8 mouse cellular contexts compared by ENCODE assay signal in genomic region chr5:32458408-32459143, GRCm38 (mm10). TPM values are rescaled to one million over a fixed set of nuclear protein-coding genes. Genes with fewer than 3 reads are reported as not detected.
A peak's percentile ranks its signal among the peaks of the same experiment; 100 is the strongest.
DNase-seq lines count a peak whose midpoint lies in the region; ATAC-seq and TF ChIP-seq lines count a peak whose summit lies in the region.

Gene Ppp1cb, plus strand, starts transcription at chr5:32458843.

- no peak; the same call in 1 of the 2 replicates for TF ChIP-seq EP300 in CH12.LX (IDR thresholded peaks at IDR 0.05; ENCODE audit: low read length)

- no peak for TF ChIP-seq CTCF in CH12.LX (conservative IDR thresholded peaks at IDR 0.05 in 1 of 2, IDR thresholded peaks at IDR 0.05 in 1 of 2; ENCODE audit: low read depth in 2 of 2, low read length in 2 of 2)

- H3K4me2 ChIP-seq in CH12.LX (ENCODE audit: insufficient read depth, low read depth, poor library complexity, severe bottlenecking), result peak within 1 kb of the TSS; percentile 83
- H3K4me2 ChIP-seq in forebrain, embryonic 11.5 days (ENCODE audit: low read depth, low read length, severe bottlenecking), result peak within 1 kb of the TSS; percentile 57
- H3K4me2 ChIP-seq in heart, embryonic 16.5 days (ENCODE audit: low read depth, low read length), result peak within 1 kb of the TSS; percentile 67
- H3K4me2 ChIP-seq in liver, embryonic 15.5 days, result peak within 1 kb of the TSS; percentile 75
- peak within 1 kb of the TSS; percentile 67 for H3K4me2 ChIP-seq in neural tube, embryonic 12.5 days (replicated peaks)

- peak within 1 kb of the TSS; percentile 83 to 99 (median 98) for H3K4me3 ChIP-seq in CH12.LX (replicated peaks in 1 of 3; ENCODE audit: low read depth in 2 of 3, low read length in 2 of 3, poor library complexity in 1 of 3)
- peak within 1 kb of the TSS; percentile 96 for H3K4me3 ChIP-seq in forebrain, embryonic 11.5 days (ENCODE audit: low read depth, low read length)
- H3K4me3 ChIP-seq in heart, embryonic 16.5 days (ENCODE audit: low read length), result peak within 1 kb of the TSS; percentile 93
- H3K4me3 ChIP-seq in liver, embryonic 15.5 days (replicated peaks), result peak within 1 kb of the TSS; percentile 85
- H3K4me3 ChIP-seq in neural tube, embryonic 12.5 days, result peak within 1 kb of the TSS; percentile 96

- 1% methylated on average over 46 of the region's 54 CpGs for WGBS in forebrain, embryonic 11.5 days
- 1% methylated on average over 49 of the region's 54 CpGs for WGBS in heart, embryonic 16.5 days
- WGBS in liver, embryonic 15.5 days (ENCODE audit: insufficient replicate concordance), result 2% methylated on average over 54 of the region's 54 CpGs
- 1% methylated on average over 46 of the region's 54 CpGs for WGBS in neural tube, embryonic 12.5 days

- H3K9ac ChIP-seq in CH12.LX (ENCODE audit: insufficient read depth, low read depth), result peak within 1 kb of the TSS; percentile 97
- H3K9ac ChIP-seq in forebrain, embryonic 11.5 days (ENCODE audit: low read length), result peak within 1 kb of the TSS; percentile 98
- H3K9ac ChIP-seq in heart, embryonic 16.5 days (ENCODE audit: low read length), result peak within 1 kb of the TSS; percentile 97
- H3K9ac ChIP-seq in liver, embryonic 15.5 days, result peak within 1 kb of the TSS; percentile 99
- H3K9ac ChIP-seq in neural tube, embryonic 12.5 days, result peak within 1 kb of the TSS; percentile 99

- H3K27ac ChIP-seq in CH12.LX (ENCODE audit: insufficient read depth, low read depth), result peak within 1 kb of the TSS; percentile 48
- peak within 1 kb of the TSS; percentile 99 for H3K27ac ChIP-seq in forebrain, embryonic 11.5 days (ENCODE audit: low read depth, low read length)
- peak within 1 kb of the TSS; percentile 98 for H3K27ac ChIP-seq in heart, embryonic 16.5 days (ENCODE audit: low read length)
- H3K27ac ChIP-seq in liver, embryonic 15.5 days (replicated peaks), result peak within 1 kb of the TSS; percentile 99
- H3K27ac ChIP-seq in neural tube, embryonic 12.5 days, result peak within 1 kb of the TSS; percentile 99

- peak; percentile 91 for TF ChIP-seq POLR2A in CH12.LX (IDR thresholded peaks at IDR 0.05; ENCODE audit: low read depth, low read length)

- H3K4me1 ChIP-seq in CH12.LX (ENCODE audit: control insufficient read depth in 1 of 2, insufficient read depth in 2 of 2), result peaks cover 0 to 30% of the 10 kb centered on the region in 2 experiments; a peak in 2 of 4 replicates
- peaks cover 5% of the 10 kb centered on the region; the same call in 1 of the 2 replicates for H3K4me1 ChIP-seq in forebrain, embryonic 11.5 days (replicated peaks; ENCODE audit: control insufficient read depth, insufficient read depth, low read length)
- peaks cover 21% of the 10 kb centered on the region for H3K4me1 ChIP-seq in heart, embryonic 16.5 days (ENCODE audit: control insufficient read depth, insufficient read depth, low read length)
- H3K4me1 ChIP-seq in liver, embryonic 15.5 days (replicated peaks), result peaks cover 33% of the 10 kb centered on the region
- peaks cover 10% of the 10 kb centered on the region; the same call in 1 of the 2 replicates for H3K4me1 ChIP-seq in neural tube, embryonic 12.5 days

- dilution Hi-C loops in CH12.LX (cut with MboI; ENCODE audit: extremely low pct_ligation_motif_present, extremely low pct_unique_long_range_greater_than_20kb, low sequenced_read_pairs), result no loop called here

- no peaks in the 10 kb centered on the region for H3K36me3 ChIP-seq in CH12.LX (replicated peaks in 1 of 2; ENCODE audit: control insufficient read depth in 1 of 2, insufficient read depth in 1 of 2, low read length in 1 of 2)
- H3K36me3 ChIP-seq in forebrain, embryonic 11.5 days (ENCODE audit: control insufficient read depth, insufficient read depth, low read length), result no peaks in the 10 kb centered on the region
- no peaks in the 10 kb centered on the region for H3K36me3 ChIP-seq in heart, embryonic 16.5 days (ENCODE audit: control insufficient read depth, insufficient read depth)
- H3K36me3 ChIP-seq in liver, embryonic 15.5 days (replicated peaks), result 0 out of 2 replicates have a peak, but pooled peaks cover 4% of the 10 kb centered on the region
- no peaks in the 10 kb centered on the region for H3K36me3 ChIP-seq in neural tube, embryonic 12.5 days

- H3K27me3 ChIP-seq in CH12.LX (replicated peaks), result peaks cover 14% of the 10 kb centered on the region
- no peaks in the 10 kb centered on the region for H3K27me3 ChIP-seq in forebrain, embryonic 11.5 days (ENCODE audit: control insufficient read depth, insufficient read depth, low read length)
- no peaks in the 10 kb centered on the region for H3K27me3 ChIP-seq in heart, embryonic 16.5 days (ENCODE audit: control insufficient read depth, insufficient read depth, low read length)
- H3K27me3 ChIP-seq in liver, embryonic 15.5 days, result peaks cover 4% of the 10 kb centered on the region; the same call in 1 of the 2 replicates
- no peaks in the 10 kb centered on the region for H3K27me3 ChIP-seq in neural tube, embryonic 12.5 days (replicated peaks)

- H3K9me3 ChIP-seq in CH12.LX (replicated peaks; ENCODE audit: low read length), result no peaks in the 10 kb centered on the region
- H3K9me3 ChIP-seq in forebrain, embryonic 11.5 days (ENCODE audit: control insufficient read depth, low read length), result no peaks in the 10 kb centered on the region
- no peaks in the 10 kb centered on the region for H3K9me3 ChIP-seq in heart, embryonic 16.5 days (replicated peaks; ENCODE audit: control insufficient read depth, low read length)
- no peaks in the 10 kb centered on the region for H3K9me3 ChIP-seq in liver, embryonic 15.5 days (replicated peaks)
- no peaks in the 10 kb centered on the region for H3K9me3 ChIP-seq in neural tube, embryonic 12.5 days

- ATAC-seq in forebrain, embryonic 11.5 days (replicated peaks; ENCODE audit: low FRiP score), result peak; percentile 98
- ATAC-seq in heart, embryonic 16.5 days (replicated peaks; ENCODE audit: extremely low read depth, insufficient read depth, low FRiP score), result peak; percentile 97
- peak; percentile 95 for ATAC-seq in liver, embryonic 15.5 days (ENCODE audit: insufficient read depth)
- ATAC-seq in neural tube, embryonic 12.5 days (ENCODE audit: low FRiP score, low read depth), result peak; percentile 98

- peaks cover 37% of the 10 kb centered on the region for H3K79me2 ChIP-seq in CH12.LX (replicated peaks; ENCODE audit: control insufficient read depth, extremely low read depth, insufficient read depth, poor library complexity, severe bottlenecking)

- DNase-seq in CH12.LX (ENCODE audit: extremely low read depth), result peak; percentile 99
- DNase-seq in c-Kit-positive CD71-positive TER-119-negative erythroid progenitor cells, embryonic 14.5 days (ENCODE audit: low read depth), result peak; percentile 95
- peak; percentile 100 for DNase-seq in forebrain, embryonic 11.5 days (ENCODE audit: low spot score)
- DNase-seq in kidney, postnatal 36 days, result peak; percentile 99
- DNase-seq in telencephalon, adult 2 months (ENCODE audit: low read depth, low spot score), result peak; percentile 99

- in situ Hi-C loops in CH12.LX (cut with MboI; ENCODE audit: low pct_ligation_motif_present, low pct_unique_long_range_greater_than_20kb, low sequenced_read_pairs), result no loop called here

- TF ChIP-seq RAD21 in CH12.LX (IDR thresholded peaks at IDR 0.05; ENCODE audit: low read depth, low read length), result no peak; the same call in 1 of the 2 replicates

TF ChIP-seq in CH12.LX, 34 proteins besides CTCF, POLR2A, EP300 and RAD21 (continues in another document):
- no peak for TF ChIP-seq JUN (IDR thresholded peaks at IDR 0.05; ENCODE audit: insufficient read depth, low read depth, low read length)
- no peak for TF ChIP-seq MYC (IDR thresholded peaks at IDR 0.05; ENCODE audit: low read depth, low read length)
- no peak for TF ChIP-seq ZC3H11A (IDR thresholded peaks at IDR 0.05; ENCODE audit: low read depth, low read length)
- no peak for TF ChIP-seq MAFK (IDR thresholded peaks at IDR 0.05; ENCODE audit: insufficient replicate concordance, low read length)
- no peak; the same call in 1 of the 2 replicates for TF ChIP-seq MEF2A (IDR thresholded peaks at IDR 0.05; ENCODE audit: borderline replicate concordance, low read depth, low read length)
- no peak for TF ChIP-seq RCOR1 (conservative IDR thresholded peaks at IDR 0.05; ENCODE audit: low read depth, low read length)
- TF ChIP-seq MAZ (IDR thresholded peaks at IDR 0.05; ENCODE audit: low read depth, low read length), result peak; percentile 93
- no peak for TF ChIP-seq JUND (conservative IDR thresholded peaks at IDR 0.05; ENCODE audit: low read depth, low read length)
- peak; percentile 86 for TF ChIP-seq TCF12 (IDR thresholded peaks at IDR 0.05; ENCODE audit: low read depth, low read length)
- peak; percentile 26 for TF ChIP-seq HCFC1 (IDR thresholded peaks at IDR 0.05; ENCODE audit: low read depth, low read length)
- TF ChIP-seq POLR2AphosphoS2 (IDR thresholded peaks at IDR 0.05; ENCODE audit: low read depth, low read length), result no peak
- peak; percentile 77; the same call in 1 of the 2 replicates for TF ChIP-seq E2F4 (IDR thresholded peaks at IDR 0.05; ENCODE audit: insufficient replicate concordance, low read depth, low read length)
- no peak for TF ChIP-seq GABPA (IDR thresholded peaks at IDR 0.05; ENCODE audit: insufficient replicate concordance, low read depth, low read length)
- TF ChIP-seq USF2 (conservative IDR thresholded peaks at IDR 0.05; ENCODE audit: low read depth, low read length), result no peak
- TF ChIP-seq ZNF384 (IDR thresholded peaks at IDR 0.05; ENCODE audit: low read depth, low read length), result no peak
- 0 out of 2 replicates have a peak, but pooled peaks have one; percentile 44 for TF ChIP-seq ZMIZ1 (IDR thresholded peaks at IDR 0.05; ENCODE audit: low read depth, low read length)
- peak; percentile 13; the same call in 1 of the 2 replicates for TF ChIP-seq UBTF (IDR thresholded peaks at IDR 0.05; ENCODE audit: low read depth, low read length)
- no peak for TF ChIP-seq USF1 (IDR thresholded peaks at IDR 0.05; ENCODE audit: low read depth, low read length)
- TF ChIP-seq ETS1 (conservative IDR thresholded peaks at IDR 0.05; ENCODE audit: low read depth, low read length), result peak; percentile 19; the same call in 1 of the 2 replicates
- TF ChIP-seq SIN3A (IDR thresholded peaks at IDR 0.05; ENCODE audit: low read length), result no peak
- peak; percentile 99 for TF ChIP-seq NRF1 (IDR thresholded peaks at IDR 0.05; ENCODE audit: low read depth, low read length)
- peak; percentile 52; the same call in 1 of the 2 replicates for TF ChIP-seq TBP (conservative IDR thresholded peaks at IDR 0.05; ENCODE audit: low read depth, low read length)

RNA-seq across cellular contexts. Expression of gene Ppp1cb, which starts in this region (rescaled TPM):
- 45.3 and 50.8 TPM in 2 replicates for total RNA-seq in CH12.LX (2012; rRNA removed)
- 116 and 127 TPM in 2 replicates for total RNA-seq in CH12.LX (2014; rRNA removed)
- 188 and 194 TPM in 2 replicates for polyA plus RNA-seq in CH12.LX (2012; ENCODE audit: insufficient read length, low read depth)
- 204 and 220 TPM in 2 replicates for polyA plus RNA-seq in forebrain, embryonic 11.5 days (2014; fragmentation: Nextera tagmentation; extraction: Ambion mirVana)
- polyA plus RNA-seq in heart, embryonic 16.5 days (2015; fragmentation: Nextera tagmentation; extraction: Ambion mirVana), result 225 and 251 TPM in 2 replicates
- polyA plus RNA-seq in liver, embryonic 15.5 days (2015; fragmentation: Nextera tagmentation; extraction: Ambion mirVana), result 103 and 111 TPM in 2 replicates
- polyA plus RNA-seq in neural tube, embryonic 12.5 days (2016; fragmentation: Nextera tagmentation; extraction: Ambion mirVana), result 201 and 218 TPM in 2 replicates

Comparison
In these comparisons a context has a peak if more than half of its experiments do, and no peak if none do; other contexts are left out.
1. Peak in every context shown above with its lines: DNase-seq, ATAC-seq, H3K4me3 ChIP-seq and H3K27ac ChIP-seq.
2. H3K27ac ChIP-seq: peak in every context shown above with its lines; median percentile 99 in forebrain, embryonic 11.5 days; 99 in liver, embryonic 15.5 days; 99 in neural tube, embryonic 12.5 days; 98 in heart, embryonic 16.5 days; 48 in CH12.LX.